8 mouse cellular contexts compared by ENCODE assay signal in the genomic region with DNA sequence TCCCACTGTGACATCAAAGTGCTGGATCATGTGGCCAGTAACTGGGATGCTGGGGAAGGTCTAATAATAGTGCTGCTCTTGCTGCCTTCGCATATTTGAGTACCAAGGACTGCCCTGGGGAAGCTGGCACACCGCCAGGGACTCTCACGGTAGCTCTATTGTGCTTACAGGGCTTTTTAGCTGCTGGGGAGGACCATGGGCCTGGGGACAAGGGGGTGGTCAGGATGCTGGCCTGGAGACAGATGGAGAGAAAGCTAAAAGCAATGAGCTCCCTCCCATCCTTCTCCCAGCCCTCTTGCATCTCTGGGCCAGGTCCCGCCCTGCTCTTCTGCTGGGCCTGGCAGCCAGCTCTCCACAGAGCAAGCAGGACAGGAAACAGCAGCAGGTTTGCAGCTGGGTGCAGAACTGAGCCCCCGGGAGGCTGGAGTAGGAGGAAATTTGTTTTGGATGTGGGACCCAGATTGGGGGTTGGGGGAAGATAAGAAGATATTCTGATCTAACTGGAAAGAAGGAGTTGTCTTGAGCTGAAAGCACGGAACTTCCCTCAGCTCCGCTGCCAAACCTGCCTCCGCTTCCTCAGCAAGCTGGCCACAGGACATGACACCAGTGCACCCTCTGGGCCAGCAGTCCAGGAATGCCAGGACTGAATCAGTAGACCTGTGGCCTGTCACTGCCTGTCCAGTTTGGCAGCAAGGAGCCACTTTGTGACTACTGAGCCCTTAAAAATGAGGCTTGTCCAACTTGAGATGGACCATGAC.
DNase-seq lines count a peak whose midpoint lies in the region; ATAC-seq and TF ChIP-seq lines count a peak whose summit lies in the region.

No protein-coding gene starts in this region.

- TF ChIP-seq CTCF in heart, adult 2 months (IDR thresholded peaks at IDR 0.05), result no peak
- no peak for TF ChIP-seq CTCF in lung, postnatal 0 days (IDR thresholded peaks at IDR 0.05)

- TF ChIP-seq POLR2A in heart, adult 2 months (IDR thresholded peaks at IDR 0.05; ENCODE audit: insufficient read depth, low read depth, low read length), result no peak

- peak overlapping the region; percentile 35; the same call in 1 of the 2 replicates for H3K27ac ChIP-seq in kidney, embryonic 16.5 days (ENCODE audit: low read length)
- peak overlapping the region; percentile 82 for H3K27ac ChIP-seq in embryonic facial prominence, embryonic 13.5 days
- no peak overlapping the region for H3K27ac ChIP-seq in heart, adult 2 months
- no peak overlapping the region for H3K27ac ChIP-seq in lung, postnatal 0 days (ENCODE audit: low read length)

- no peaks in the 10 kb centered on the region for H3K27me3 ChIP-seq in kidney, embryonic 16.5 days (ENCODE audit: insufficient read depth, low read length)
- no peaks in the 10 kb centered on the region for H3K27me3 ChIP-seq in embryonic facial prominence, embryonic 13.5 days
- H3K27me3 ChIP-seq in heart, adult 2 months (ENCODE audit: control insufficient read depth, insufficient read depth, low read length), result no peaks in the 10 kb centered on the region
- H3K27me3 ChIP-seq in lung, postnatal 0 days (replicated peaks; ENCODE audit: insufficient read depth, low read length), result no peaks in the 10 kb centered on the region

- H3K9me3 ChIP-seq in kidney, embryonic 16.5 days (ENCODE audit: low read length), result no peaks in the 10 kb centered on the region
- 0 out of 2 replicates have a peak, but pooled peaks cover 3% of the 10 kb centered on the region for H3K9me3 ChIP-seq in embryonic facial prominence, embryonic 13.5 days
- no peaks in the 10 kb centered on the region for H3K9me3 ChIP-seq in lung, postnatal 0 days (ENCODE audit: low read length)

- H3K9ac ChIP-seq in kidney, embryonic 16.5 days (replicated peaks; ENCODE audit: low read length), result no peak overlapping the region
- peak overlapping the region; percentile 61 for H3K9ac ChIP-seq in embryonic facial prominence, embryonic 13.5 days
- H3K9ac ChIP-seq in heart, adult 2 months (ENCODE audit: low read depth, low read length), result no peak overlapping the region
- H3K9ac ChIP-seq in lung, postnatal 0 days (replicated peaks; ENCODE audit: low read depth), result no peak overlapping the region

- 31% methylated on average over 8 of the region's 8 CpGs for WGBS in kidney, embryonic 16.5 days
- 37% methylated on average over 8 of the region's 8 CpGs for WGBS in embryonic facial prominence, embryonic 13.5 days
- WGBS in heart, adult 2 months, result 15% methylated on average over 8 of the region's 8 CpGs
- 24% methylated on average over 8 of the region's 8 CpGs for WGBS in lung, postnatal 0 days

- DNase-seq in kidney, adult 9 months, result no peak
- peak; percentile 59 to 73 for DNase-seq in heart, adult 2 months
- DNase-seq in kidney, postnatal 14 days, result peak; percentile 65
- DNase-seq in lung, postnatal 0 days (ENCODE audit: low spot score), result peak; percentile 70
- DNase-seq in retina, postnatal 7 days (ENCODE audit: low read depth, low spot score), result peak; percentile 11

- no peak overlapping the region for H3K4me2 ChIP-seq in kidney, embryonic 16.5 days (replicated peaks; ENCODE audit: low read depth, low read length)
- H3K4me2 ChIP-seq in embryonic facial prominence, embryonic 13.5 days, result peak overlapping the region; percentile 18; the same call in 1 of the 2 replicates
- H3K4me2 ChIP-seq in lung, postnatal 0 days (replicated peaks; ENCODE audit: low read depth, low read length), result no peak overlapping the region

- TF ChIP-seq EP300 in heart, adult 2 months (IDR thresholded peaks at IDR 0.05; ENCODE audit: insufficient read depth, low read depth, low read length), result no peak
- TF ChIP-seq EP300 in lung, postnatal 0 days (IDR thresholded peaks at IDR 0.05), result no peak

- no peak overlapping the region for H3K4me3 ChIP-seq in kidney, embryonic 16.5 days (ENCODE audit: low read length)
- H3K4me3 ChIP-seq in embryonic facial prominence, embryonic 13.5 days, result no peak overlapping the region
- no peak overlapping the region for H3K4me3 ChIP-seq in heart, adult 2 months
- H3K4me3 ChIP-seq in lung, postnatal 0 days (ENCODE audit: low read depth, low read length), result no peak overlapping the region

- peaks cover 17% of the 10 kb centered on the region for H3K4me1 ChIP-seq in kidney, embryonic 16.5 days (ENCODE audit: insufficient read depth, low read length)
- peaks cover 38% of the 10 kb centered on the region for H3K4me1 ChIP-seq in embryonic facial prominence, embryonic 13.5 days
- H3K4me1 ChIP-seq in heart, adult 2 months (ENCODE audit: control insufficient read depth, insufficient read depth, low read length), result peaks cover 5% of the 10 kb centered on the region
- 0 out of 2 replicates have a peak, but pooled peaks cover 2% of the 10 kb centered on the region for H3K4me1 ChIP-seq in lung, postnatal 0 days (ENCODE audit: insufficient read depth, low read depth, low read length)

- H3K36me3 ChIP-seq in kidney, embryonic 16.5 days (ENCODE audit: insufficient read depth, low read length), result no peaks in the 10 kb centered on the region
- no peaks in the 10 kb centered on the region for H3K36me3 ChIP-seq in embryonic facial prominence, embryonic 13.5 days
- no peaks in the 10 kb centered on the region for H3K36me3 ChIP-seq in heart, adult 2 months (ENCODE audit: control insufficient read depth, insufficient read depth, low read length)
- no peaks in the 10 kb centered on the region for H3K36me3 ChIP-seq in lung, postnatal 0 days (ENCODE audit: insufficient read depth, low read length)

- H3K79me2 ChIP-seq in heart, adult 2 months (replicated peaks; ENCODE audit: control insufficient read depth, insufficient read depth, low read length), result no peaks in the 10 kb centered on the region

- intact Hi-C loops in heart, adult 2 months (cut with DNase I), result no loop called here

- peak; percentile 82 for ATAC-seq in kidney, embryonic 16.5 days (ENCODE audit: low FRiP score, low TSS enrichment)
- ATAC-seq in embryonic facial prominence, embryonic 13.5 days (ENCODE audit: insufficient number of reproducible peaks, insufficient read depth, low FRiP score, low TSS enrichment, low read depth), result 0 out of 2 replicates have a peak, but pooled peaks have one; percentile 45
- peak; percentile 84 for ATAC-seq in lung, postnatal 0 days
- no peak for ATAC-seq in activated CD4-positive, CD25-positive, alpha-beta regulatory T cell, adult 4 months

Comparison
In these comparisons a context has a peak if more than half of its experiments do, and no peak if none do; other contexts are left out.
1. H3K27ac ChIP-seq: peak in kidney, embryonic 16.5 days (single experiment) and embryonic facial prominence, embryonic 13.5 days (single experiment); none in heart, adult 2 months (single experiment) and lung, postnatal 0 days (single experiment).